ENCODE assay signal across 28 mouse cellular contexts in genomic region chr10:63230266-63230665, GRCm38 (mm10). TPM values are rescaled to one million over a fixed set of nuclear protein-coding genes. Genes with fewer than 3 reads are reported as not detected.
DNase-seq lines count a peak whose midpoint lies in the region; ATAC-seq and TF ChIP-seq lines count a peak whose summit lies in the region.
"Had no signal": no experiment of that assay in that cellular context is flagged by ENCODE, and none has a peak within 500 bp of the region (broad histone marks: within the 10 kb centered on the region; RNA-seq: fewer than 3 reads in every experiment).

No protein-coding gene starts in this region.

- DNase-seq in forebrain, postnatal 0 days, result peak; percentile 11
- no peak for DNase-seq in forebrain, embryonic 11.5 days (ENCODE audit: low spot score)
- no peak for DNase-seq in gastrocnemius, adult 2 months
- no peak for DNase-seq in gastrocnemius, adult 8-10 months (ENCODE audit: low spot score in 2 of 2)
- DNase-seq in right cerebral cortex, postnatal 10 days (ENCODE audit: low spot score in 2 of 2), result peak; percentile 48 to 69
- no peak for DNase-seq in right cerebral cortex, postnatal 14 days
- DNase-seq in right cerebral cortex, postnatal 4 days, result peak; percentile 7
- DNase-seq in spleen, postnatal 36 days (ENCODE audit: low spot score in 2 of 2), result no peak
- DNase-seq: adrenal gland, adult 8-10 months; adrenal gland, postnatal 25 days; cerebellum, adult 11 months; cerebellum, adult 2 months; cerebellum, adult 9-11 months; cerebellum, postnatal 25 days; heart, postnatal 36 days had no signal

- no peaks in the 10 kb centered on the region for H3K27me3 ChIP-seq in forebrain, postnatal 0 days (ENCODE audit: insufficient read depth, low read length)
- H3K27me3 ChIP-seq in forebrain, embryonic 11.5 days (ENCODE audit: control insufficient read depth, insufficient read depth, low read length), result no peaks in the 10 kb centered on the region
- H3K27me3 ChIP-seq: embryonic facial prominence, embryonic 12.5 days; embryonic facial prominence, embryonic 15.5 days; forebrain, embryonic 12.5 days; forebrain, embryonic 15.5 days; heart, embryonic 12.5 days; heart, embryonic 15.5 days had no signal

- no peak overlapping the region for H3K9ac ChIP-seq in forebrain, postnatal 0 days
- no peak overlapping the region for H3K9ac ChIP-seq in forebrain, embryonic 11.5 days (ENCODE audit: low read length)
- H3K9ac ChIP-seq: embryonic facial prominence, embryonic 12.5 days; embryonic facial prominence, embryonic 15.5 days; forebrain, embryonic 12.5 days; forebrain, embryonic 15.5 days; heart, embryonic 12.5 days; heart, embryonic 15.5 days; hindbrain, embryonic 14.5 days had no signal

- TF ChIP-seq CTCF in forebrain, postnatal 0 days (IDR thresholded peaks at IDR 0.05; ENCODE audit: low read depth), result no peak
- no peak for TF ChIP-seq CTCF in gastrocnemius, adult 2 months (IDR thresholded peaks at IDR 0.05)

- WGBS in forebrain, postnatal 0 days, result 77% methylated on average over 7 of the region's 7 CpGs
- 85% methylated on average over 7 of the region's 7 CpGs for WGBS in forebrain, embryonic 11.5 days

- H3K27ac ChIP-seq in forebrain, postnatal 0 days (ENCODE audit: low read depth, low read length), result no peak overlapping the region
- H3K27ac ChIP-seq in forebrain, embryonic 11.5 days (ENCODE audit: low read depth, low read length), result no peak overlapping the region
- H3K27ac ChIP-seq in gastrocnemius, adult 2 months, result peak overlapping the region; percentile 91
- H3K27ac ChIP-seq: embryonic facial prominence, embryonic 12.5 days; embryonic facial prominence, embryonic 15.5 days; forebrain, embryonic 12.5 days; forebrain, embryonic 15.5 days; heart, embryonic 15.5 days; hindbrain, embryonic 14.5 days; hindbrain, postnatal 0 days had no signal

- no peaks in the 10 kb centered on the region for H3K4me1 ChIP-seq in forebrain, postnatal 0 days (ENCODE audit: insufficient read depth)
- H3K4me1 ChIP-seq in forebrain, embryonic 11.5 days (replicated peaks; ENCODE audit: control insufficient read depth, insufficient read depth, low read length), result no peaks in the 10 kb centered on the region
- H3K4me1 ChIP-seq: embryonic facial prominence, embryonic 12.5 days; embryonic facial prominence, embryonic 15.5 days; forebrain, embryonic 12.5 days; forebrain, embryonic 15.5 days had no signal

- H3K4me3 ChIP-seq in forebrain, postnatal 0 days (ENCODE audit: low read depth, low read length), result no peak overlapping the region
- H3K4me3 ChIP-seq in forebrain, embryonic 11.5 days (ENCODE audit: low read depth, low read length), result no peak overlapping the region
- H3K4me3 ChIP-seq in gastrocnemius, adult 2 months, result peak overlapping the region; percentile 44
- H3K4me3 ChIP-seq: embryonic facial prominence, embryonic 12.5 days; embryonic facial prominence, embryonic 15.5 days; forebrain, embryonic 12.5 days; forebrain, embryonic 15.5 days; heart, embryonic 12.5 days; heart, embryonic 15.5 days had no signal

- H3K36me3 ChIP-seq in forebrain, postnatal 0 days (ENCODE audit: insufficient read depth), result no peaks in the 10 kb centered on the region
- no peaks in the 10 kb centered on the region for H3K36me3 ChIP-seq in forebrain, embryonic 11.5 days (ENCODE audit: control insufficient read depth, insufficient read depth, low read length)
- H3K36me3 ChIP-seq: embryonic facial prominence, embryonic 12.5 days; embryonic facial prominence, embryonic 15.5 days; forebrain, embryonic 12.5 days; forebrain, embryonic 15.5 days; heart, embryonic 12.5 days; heart, embryonic 15.5 days had no signal

- intact Hi-C loops in gastrocnemius, adult 2 months (cut with DNase I), result no loop called here

- H3K4me2 ChIP-seq in forebrain, postnatal 0 days (ENCODE audit: low read depth), result no peak overlapping the region
- no peak overlapping the region for H3K4me2 ChIP-seq in forebrain, embryonic 11.5 days (ENCODE audit: low read depth, low read length, severe bottlenecking)
- H3K4me2 ChIP-seq: embryonic facial prominence, embryonic 12.5 days; embryonic facial prominence, embryonic 15.5 days; forebrain, embryonic 12.5 days; forebrain, embryonic 15.5 days; heart, embryonic 15.5 days; hindbrain, embryonic 14.5 days had no signal

- no peaks in the 10 kb centered on the region for H3K9me3 ChIP-seq in forebrain, postnatal 0 days (ENCODE audit: low read length)
- no peaks in the 10 kb centered on the region for H3K9me3 ChIP-seq in forebrain, embryonic 11.5 days (ENCODE audit: control insufficient read depth, low read length)
- H3K9me3 ChIP-seq: embryonic facial prominence, embryonic 12.5 days; embryonic facial prominence, embryonic 15.5 days; forebrain, embryonic 12.5 days; forebrain, embryonic 15.5 days; heart, embryonic 12.5 days; heart, embryonic 15.5 days had no signal

- ATAC-seq in forebrain, postnatal 0 days, result no peak
- no peak for ATAC-seq in forebrain, embryonic 11.5 days (replicated peaks; ENCODE audit: low FRiP score)
- ATAC-seq: activated CD4-positive, CD25-positive, alpha-beta regulatory T cell, adult 4 months; forebrain, embryonic 15.5 days; hindbrain, postnatal 0 days; inflammation-experienced regulatory T-cells, adult 6 months; intestine, embryonic 16.5 days had no signal

RNA-seq across cellular contexts. Expression of gene Herc4, which starts 13.3 kb away (rescaled TPM):
- total RNA-seq in forebrain, postnatal 0 days (2014; rRNA removed), result 44.4 and 49.3 TPM in 2 replicates
- 17.8 and 21.3 TPM in 2 replicates for polyA plus RNA-seq in forebrain, postnatal 0 days (2015; fragmentation: Nextera tagmentation; extraction: Ambion mirVana)
- polyA plus RNA-seq in forebrain, embryonic 11.5 days (2014; fragmentation: Nextera tagmentation; extraction: Ambion mirVana), result 51.0 and 55.3 TPM in 2 replicates
- 10 to 100 TPM; 21.2 to 21.6 TPM for total RNA-seq in gastrocnemius, adult 2 months (2021)
- 10 to 100 TPM; 20.7 to 23.3 (median 21.2) TPM for total RNA-seq in gastrocnemius, adult 8-10 months (2022)

RNA-seq across cellular contexts. Expression of gene Mypn, which starts 26.5 kb away (rescaled TPM):
- total RNA-seq in forebrain, postnatal 0 days (2014; rRNA removed), result 0.62 and 1.2 TPM in 2 replicates
- polyA plus RNA-seq in forebrain, postnatal 0 days (2015; fragmentation: Nextera tagmentation; extraction: Ambion mirVana), result 0.36 and 0.67 TPM in 2 replicates
- polyA plus RNA-seq in forebrain, embryonic 11.5 days (2014; fragmentation: Nextera tagmentation; extraction: Ambion mirVana), result not detected in 2 replicates
- 100 to 1,000 TPM; 248 to 338 TPM for total RNA-seq in gastrocnemius, adult 2 months (2021)
- 100 to 1,000 TPM; 285 to 333 (median 306) TPM for total RNA-seq in gastrocnemius, adult 8-10 months (2022)
- total RNA-seq: common myeloid progenitor, adult 5-6 weeks; granulocyte monocyte progenitor cell, adult 5-6 weeks had no signal
- polyA plus RNA-seq: forebrain, embryonic 12.5 days; inflammation-experienced regulatory T-cells, adult 6 months; intestine, embryonic 16.5 days had no signal

Comparison
In these comparisons a context has a peak if more than half of its experiments do, and no peak if none do; other contexts are left out.
1. DNase-seq: peak in forebrain, postnatal 0 days (single experiment), right cerebral cortex, postnatal 10 days (2 of 2) and right cerebral cortex, postnatal 4 days (single experiment); none in forebrain, embryonic 11.5 days (single experiment), gastrocnemius, adult 2 months (single experiment), gastrocnemius, adult 8-10 months (0 of 2), right cerebral cortex, postnatal 14 days (single experiment) and spleen, postnatal 36 days (0 of 2).
2. RNA of gene Mypn, which starts 26.5 kb away (total RNA-seq): 248 to 338 TPM in gastrocnemius, adult 2 months and 285 to 333 TPM in gastrocnemius, adult 8-10 months; 0.62 to 1.2 TPM in forebrain, postnatal 0 days; every median in the first group is over 100 times any median in the second.